Mouse (Mus musculus): Measurements from ENCODE around the gene Anp32b. TPM values are rescaled to one million over a fixed set of nuclear protein-coding genes. Genes with fewer than 3 reads are reported as not detected.
A peak's percentile ranks its signal among the peaks of the same experiment; 100 is the strongest.

Anp32b gene
- polyA plus RNA-seq, 1 experiment from 2014 or later = 196 TPM

DNA sequence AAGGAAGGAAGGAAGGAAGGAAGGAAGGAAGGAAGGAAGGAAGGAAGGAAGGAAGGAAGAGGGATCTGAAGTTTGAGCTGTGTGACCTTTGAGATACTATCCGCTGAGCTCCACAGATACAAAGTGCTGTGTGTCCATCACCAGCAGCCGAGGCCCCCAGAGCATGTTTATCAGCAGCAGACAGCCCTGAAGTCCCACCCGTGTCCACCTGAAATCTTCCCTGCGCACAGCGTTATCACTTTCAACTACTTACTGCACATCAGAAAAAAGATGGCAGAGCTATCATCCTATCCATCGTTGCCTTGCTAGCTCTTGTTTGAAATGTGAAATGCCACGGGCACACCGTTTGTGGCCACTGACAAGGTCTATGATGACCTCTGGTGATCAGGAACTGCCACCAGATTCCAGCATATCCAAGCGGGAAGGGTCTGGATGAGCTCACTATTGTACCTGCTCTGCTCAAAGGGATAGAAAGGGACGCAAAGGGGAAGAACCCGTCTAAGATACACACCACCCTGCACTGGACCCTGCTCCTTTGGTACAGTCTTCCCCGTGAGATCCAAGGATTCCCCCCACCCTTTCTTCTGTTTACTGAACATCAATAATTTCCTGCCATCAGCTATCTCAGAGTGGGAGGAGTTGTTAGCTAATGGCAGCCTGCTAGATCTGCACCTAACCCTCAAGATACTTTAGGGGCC is 18.2 kb upstream of the Anp32b start:
- ATAC-seq (ENCODE audit: low FRiP score, low read depth) = no peak
- Histone ChIP-seq H3K9ac (no peak overlapping the region), H3K9me3 (no peaks in the 10 kb centered on the region), H3K4me1 (no peaks in the 10 kb centered on the region), H3K36me3 (no peaks in the 10 kb centered on the region), H3K4me3 (no peak overlapping the region), H3K4me2 (replicated peaks) (no peak overlapping the region), H3K27me3 (replicated peaks) (no peaks in the 10 kb centered on the region), H3K27ac (no peak overlapping the region)
- 91% methylated on average over 12 of the region's 12 CpGs for WGBS

DNA sequence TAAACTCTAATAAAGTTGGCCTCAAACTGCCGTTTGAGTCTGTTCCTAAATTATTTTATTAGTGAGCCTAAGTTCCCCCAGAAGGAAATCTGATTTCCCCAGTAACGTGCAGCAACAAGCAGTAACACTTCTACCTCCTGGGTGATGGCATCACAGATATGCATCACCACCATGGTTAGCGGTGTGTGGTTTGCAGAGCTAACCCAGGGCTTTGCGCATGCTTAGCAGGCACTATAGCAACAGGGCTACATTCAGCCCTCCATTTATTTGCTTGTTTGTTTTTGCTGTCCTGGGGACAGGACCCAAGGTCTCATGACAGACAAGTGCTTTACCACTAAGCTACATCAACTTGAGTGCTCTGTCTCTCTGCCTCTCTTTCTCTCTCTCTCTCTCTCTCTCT is 8.2 kb upstream of the Anp32b start:
- H3K9ac ChIP-seq = no peak overlapping the region
- no peak overlapping the region for H3K4me3 ChIP-seq
- 70% methylated on average over 4 of the region's 4 CpGs for WGBS
- no peaks in the 10 kb centered on the region for H3K9me3 ChIP-seq
- no peak overlapping the region for H3K4me2 ChIP-seq (replicated peaks)
- no peak for ATAC-seq (ENCODE audit: low FRiP score, low read depth)
- no peak overlapping the region for H3K27ac ChIP-seq
- H3K27me3 ChIP-seq (replicated peaks) = no peaks in the 10 kb centered on the region
- no peaks in the 10 kb centered on the region for H3K36me3 ChIP-seq
- no peaks in the 10 kb centered on the region for H3K4me1 ChIP-seq

DNA sequence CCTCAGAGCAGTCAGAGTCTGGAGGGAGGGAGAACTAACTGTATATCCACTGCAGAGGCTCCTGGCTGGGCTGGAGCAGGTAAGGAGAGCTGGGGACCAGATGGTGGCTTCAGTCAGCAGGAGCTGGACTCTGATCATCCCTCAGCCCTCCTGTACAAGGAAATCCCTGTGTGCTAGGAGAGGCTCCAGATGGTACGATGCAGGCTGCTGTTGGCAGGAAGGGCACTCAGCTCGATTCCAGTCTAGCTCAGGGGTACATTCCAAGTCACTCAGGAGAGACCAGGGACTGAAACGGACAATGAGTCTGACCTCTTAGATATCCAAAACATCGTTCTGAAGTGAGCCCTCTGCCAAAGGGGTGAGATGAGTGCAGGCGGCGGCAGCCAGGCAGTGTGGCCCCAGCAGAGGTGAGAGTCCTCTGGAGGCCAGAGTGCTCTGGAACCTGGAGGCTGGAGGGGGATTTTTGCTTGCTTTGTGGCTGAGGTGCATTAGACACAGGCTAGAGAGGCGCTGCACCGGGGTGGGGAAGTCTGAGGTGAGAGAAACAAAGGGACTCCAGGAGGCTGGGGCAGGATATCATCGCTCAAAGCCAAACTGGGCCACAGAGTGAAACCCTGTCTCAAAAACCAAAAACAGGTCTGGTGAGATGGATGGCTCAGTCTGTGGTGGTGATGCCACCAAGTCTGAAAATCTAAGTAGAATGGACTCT is 5.3 kb upstream of the Anp32b start:
- no peak overlapping the region for H3K4me2 ChIP-seq (replicated peaks)
- H3K4me3 ChIP-seq = no peak overlapping the region
- ATAC-seq (ENCODE audit: low FRiP score, low read depth) = no peak
- WGBS = 64% methylated on average over 9 of the region's 9 CpGs
- peaks cover 9% of the 10 kb centered on the region for H3K4me1 ChIP-seq
- H3K27me3 ChIP-seq (replicated peaks) = no peaks in the 10 kb centered on the region
- H3K36me3 ChIP-seq = no peaks in the 10 kb centered on the region
- H3K9me3 ChIP-seq = no peaks in the 10 kb centered on the region
- H3K9ac ChIP-seq = no peak overlapping the region
- no peak overlapping the region for H3K27ac ChIP-seq

DNA sequence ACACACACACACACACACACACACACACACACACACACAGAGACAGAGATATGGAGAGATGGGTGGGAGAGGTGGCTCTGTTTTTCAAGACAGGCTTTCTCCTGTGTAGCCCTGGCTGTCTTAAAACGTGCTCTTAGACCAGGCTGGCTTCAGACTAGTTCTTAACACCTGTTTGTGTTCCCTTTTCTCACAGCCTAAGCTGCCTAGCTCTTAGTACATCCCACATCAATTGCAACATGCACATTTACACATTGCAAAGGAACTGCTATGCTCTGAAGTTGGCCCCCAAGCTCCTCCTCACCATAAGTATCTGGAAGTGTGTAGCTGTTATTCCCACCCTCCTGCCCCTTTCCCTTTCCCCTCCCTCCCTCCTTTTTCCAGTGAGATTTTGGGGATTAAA is 3.2 kb upstream of the Anp32b start:
- no peaks in the 10 kb centered on the region for H3K9me3 ChIP-seq
- no peak for ATAC-seq (ENCODE audit: low FRiP score, low read depth)
- no peak overlapping the region for H3K27ac ChIP-seq
- peaks cover 12% of the 10 kb centered on the region for H3K4me1 ChIP-seq
- no peak overlapping the region for H3K4me3 ChIP-seq
- no peak overlapping the region for H3K9ac ChIP-seq
- H3K4me2 ChIP-seq (replicated peaks) = no peak overlapping the region
- WGBS = 55% methylated on average over 1 of the region's 1 CpGs
- no peaks in the 10 kb centered on the region for H3K36me3 ChIP-seq
- no peaks in the 10 kb centered on the region for H3K27me3 ChIP-seq (replicated peaks)

DNA sequence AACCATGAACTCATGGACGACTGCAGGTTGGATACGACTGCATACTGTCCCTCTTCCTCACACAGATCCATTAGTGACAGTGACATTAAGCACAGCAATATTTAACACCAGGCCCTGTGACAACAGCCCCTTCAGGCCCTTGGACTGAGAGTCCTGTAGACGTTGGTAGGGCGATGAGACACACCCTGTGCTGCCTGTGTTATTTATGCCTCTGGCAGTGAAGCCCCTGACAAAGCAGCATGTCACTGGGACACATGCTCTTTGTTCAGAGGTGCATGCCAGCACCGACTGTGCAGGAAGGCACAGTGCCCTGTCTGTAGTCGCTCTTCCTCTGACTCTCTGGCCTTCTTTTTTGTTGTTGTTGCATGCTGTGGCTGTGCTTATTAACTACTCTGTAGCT is 1.8 kb upstream of the Anp32b start:
- WGBS = 26% methylated on average over 6 of the region's 6 CpGs
- Histone ChIP-seq H3K4me1 (peaks cover 22% of the 10 kb centered on the region), H3K9me3 (no peaks in the 10 kb centered on the region), H3K36me3 (no peaks in the 10 kb centered on the region), H3K27me3 (replicated peaks) (no peaks in the 10 kb centered on the region), H3K9ac (no peak overlapping the region), H3K27ac (no peak overlapping the region), H3K4me2 (replicated peaks) (no peak overlapping the region), H3K4me3 (no peak overlapping the region)
- ATAC-seq (ENCODE audit: low FRiP score, low read depth) = no peak

DNA sequence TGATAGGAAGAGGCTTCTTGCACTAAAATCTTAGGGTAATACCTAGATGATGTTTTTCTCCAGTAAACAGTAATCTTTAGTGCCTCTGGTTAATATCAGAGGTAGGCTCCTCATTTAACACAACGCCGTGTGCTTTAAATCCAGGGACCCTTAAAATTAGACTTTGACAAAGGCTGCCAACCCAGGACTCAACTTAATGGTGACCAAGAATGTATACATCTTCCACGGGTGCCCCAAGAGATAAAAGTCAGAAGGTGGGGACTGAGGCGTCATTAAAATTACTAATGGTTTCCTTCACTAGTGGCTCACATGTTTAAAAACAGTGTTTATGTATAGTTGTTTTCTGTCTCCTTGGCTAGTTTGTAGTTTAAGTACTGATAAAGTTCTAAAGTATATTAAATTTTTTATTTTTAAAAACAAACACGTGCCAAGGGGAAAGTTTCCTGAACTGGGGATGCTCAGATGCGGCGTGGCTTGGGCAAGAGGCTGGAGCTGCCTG is 633 bp upstream of the Anp32b start:
- H3K4me1 ChIP-seq = peaks cover 27% of the 10 kb centered on the region
- no peak for ATAC-seq (ENCODE audit: low FRiP score, low read depth)
- H3K4me3 ChIP-seq = peak overlapping the region; percentile 93
- H3K27ac ChIP-seq = 0 out of 2 replicates have a peak overlapping the region, but pooled peaks have one; percentile 26
- WGBS = 28% methylated on average over 7 of the region's 7 CpGs
- H3K27me3 ChIP-seq (replicated peaks) = no peaks in the 10 kb centered on the region
- no peaks in the 10 kb centered on the region for H3K9me3 ChIP-seq
- peak overlapping the region; percentile 97 for H3K9ac ChIP-seq
- no peaks in the 10 kb centered on the region for H3K36me3 ChIP-seq
- peak overlapping the region; percentile 88 for H3K4me2 ChIP-seq (replicated peaks)

DNA sequence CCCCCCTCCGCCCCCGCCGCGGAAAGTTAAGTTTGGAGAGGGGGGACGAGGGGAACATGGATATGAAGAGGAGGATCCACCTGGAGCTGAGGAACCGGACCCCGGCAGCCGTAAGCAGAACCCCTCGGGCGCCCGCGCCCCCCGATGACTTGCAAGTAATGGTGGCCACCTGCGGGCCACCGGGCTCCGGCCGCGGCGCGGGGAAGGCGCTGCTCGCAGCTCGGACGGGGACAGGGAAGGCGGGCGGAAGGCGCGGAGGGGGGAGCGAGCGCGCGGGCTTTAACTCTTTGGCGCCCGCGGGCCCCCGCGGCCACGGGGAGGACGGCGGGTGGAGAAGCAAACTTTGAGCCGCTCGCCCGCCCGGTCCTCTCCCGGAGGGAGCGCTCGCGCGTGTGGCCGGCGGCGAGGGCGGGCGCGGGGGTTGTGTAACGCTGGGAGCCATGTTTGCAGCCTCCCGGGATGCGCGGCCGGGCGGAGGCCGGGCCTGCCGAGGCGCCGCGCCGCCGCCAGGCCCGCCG is 597 bp downstream of the Anp32b start:
- Histone ChIP-seq H3K4me1 (peaks cover 27% of the 10 kb centered on the region), H3K4me3 (peak overlapping the region; percentile 93), H3K27me3 (replicated peaks) (no peaks in the 10 kb centered on the region), H3K36me3 (no peaks in the 10 kb centered on the region), H3K9ac (peak overlapping the region; percentile 97), H3K27ac (peak overlapping the region; percentile 96), H3K4me2 (replicated peaks) (peak overlapping the region; percentile 88), H3K9me3 (no peaks in the 10 kb centered on the region)
- peak; percentile 31 for ATAC-seq (ENCODE audit: low FRiP score, low read depth)
- under 1% methylated on average over 58 of the region's 70 CpGs for WGBS

DNA sequence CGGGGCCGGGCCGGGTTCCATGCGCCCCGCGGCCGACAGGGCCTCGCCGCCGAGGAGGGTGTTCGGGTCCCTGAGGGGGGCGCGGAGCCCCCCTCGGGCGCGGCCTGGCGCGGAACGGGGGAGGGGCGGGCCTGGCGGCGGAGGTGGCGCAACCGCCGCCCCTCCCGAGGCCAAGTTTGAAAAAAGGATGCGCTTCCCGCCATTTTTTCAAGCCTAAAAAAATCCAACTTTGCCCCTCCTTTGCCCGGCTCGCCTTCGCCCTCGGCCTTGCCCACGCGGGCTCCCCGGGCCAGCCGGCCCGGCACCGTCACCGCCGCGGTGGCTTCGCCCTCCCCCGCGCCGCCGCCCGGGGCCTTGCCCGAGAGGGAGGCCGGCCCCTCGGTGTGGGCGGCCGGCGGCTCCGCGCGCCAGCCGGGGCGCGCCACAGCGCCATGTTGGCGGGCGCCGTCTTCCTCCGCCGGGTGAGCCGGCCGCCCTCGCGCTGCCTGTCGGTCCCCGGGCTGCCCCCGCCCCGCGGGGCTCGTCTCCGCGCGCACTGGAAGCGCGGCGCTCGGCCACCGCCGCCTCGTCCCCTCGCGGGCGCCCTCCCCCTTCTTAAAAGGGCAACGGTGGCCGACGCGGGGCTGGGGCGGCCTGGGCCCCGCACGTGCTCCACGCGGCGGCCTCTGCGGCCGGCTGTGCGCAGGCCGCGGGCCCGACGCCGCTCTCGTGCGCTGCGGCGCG is 1.2 kb downstream of the Anp32b start:
- H3K4me1 ChIP-seq = peaks cover 27% of the 10 kb centered on the region
- H3K9ac ChIP-seq = peak overlapping the region; percentile 97
- no peaks in the 10 kb centered on the region for H3K36me3 ChIP-seq
- peak overlapping the region; percentile 88 for H3K4me2 ChIP-seq (replicated peaks)
- H3K27ac ChIP-seq = peak overlapping the region; percentile 96
- peak overlapping the region; percentile 93 for H3K4me3 ChIP-seq
- WGBS = 0% methylated on average over 84 of the region's 111 CpGs
- H3K27me3 ChIP-seq (replicated peaks) = no peaks in the 10 kb centered on the region
- no peaks in the 10 kb centered on the region for H3K9me3 ChIP-seq
- peak; percentile 25 for ATAC-seq (ENCODE audit: low FRiP score, low read depth)

DNA sequence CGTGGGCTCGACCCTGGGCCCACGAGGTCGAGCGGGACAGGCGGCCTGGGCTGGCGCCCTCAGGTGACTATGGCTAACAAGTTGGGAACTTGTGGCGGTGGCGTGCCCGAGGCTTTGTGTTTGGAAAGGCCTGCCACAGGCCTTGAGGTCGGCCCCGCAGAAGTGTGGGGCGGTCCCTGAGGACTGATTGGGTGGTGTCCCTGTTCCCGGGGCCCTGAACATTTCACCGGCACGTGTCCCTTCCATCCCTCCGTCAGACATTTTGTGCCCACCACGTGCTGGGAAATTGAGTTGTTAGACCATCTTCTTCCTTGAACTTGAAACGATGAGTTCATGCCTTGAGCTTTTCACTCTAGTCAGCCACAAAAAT is 1.8 kb downstream of the Anp32b start:
- Histone ChIP-seq H3K27ac (peak overlapping the region; percentile 96), H3K27me3 (replicated peaks) (no peaks in the 10 kb centered on the region), H3K9me3 (no peaks in the 10 kb centered on the region), H3K9ac (peak overlapping the region; percentile 97), H3K4me2 (replicated peaks) (peak overlapping the region; percentile 88), H3K36me3 (no peaks in the 10 kb centered on the region), H3K4me3 (peak overlapping the region; percentile 93), H3K4me1 (peaks cover 27% of the 10 kb centered on the region)
- under 1% methylated on average over 19 of the region's 19 CpGs for WGBS
- ATAC-seq (ENCODE audit: low FRiP score, low read depth) = no peak

DNA sequence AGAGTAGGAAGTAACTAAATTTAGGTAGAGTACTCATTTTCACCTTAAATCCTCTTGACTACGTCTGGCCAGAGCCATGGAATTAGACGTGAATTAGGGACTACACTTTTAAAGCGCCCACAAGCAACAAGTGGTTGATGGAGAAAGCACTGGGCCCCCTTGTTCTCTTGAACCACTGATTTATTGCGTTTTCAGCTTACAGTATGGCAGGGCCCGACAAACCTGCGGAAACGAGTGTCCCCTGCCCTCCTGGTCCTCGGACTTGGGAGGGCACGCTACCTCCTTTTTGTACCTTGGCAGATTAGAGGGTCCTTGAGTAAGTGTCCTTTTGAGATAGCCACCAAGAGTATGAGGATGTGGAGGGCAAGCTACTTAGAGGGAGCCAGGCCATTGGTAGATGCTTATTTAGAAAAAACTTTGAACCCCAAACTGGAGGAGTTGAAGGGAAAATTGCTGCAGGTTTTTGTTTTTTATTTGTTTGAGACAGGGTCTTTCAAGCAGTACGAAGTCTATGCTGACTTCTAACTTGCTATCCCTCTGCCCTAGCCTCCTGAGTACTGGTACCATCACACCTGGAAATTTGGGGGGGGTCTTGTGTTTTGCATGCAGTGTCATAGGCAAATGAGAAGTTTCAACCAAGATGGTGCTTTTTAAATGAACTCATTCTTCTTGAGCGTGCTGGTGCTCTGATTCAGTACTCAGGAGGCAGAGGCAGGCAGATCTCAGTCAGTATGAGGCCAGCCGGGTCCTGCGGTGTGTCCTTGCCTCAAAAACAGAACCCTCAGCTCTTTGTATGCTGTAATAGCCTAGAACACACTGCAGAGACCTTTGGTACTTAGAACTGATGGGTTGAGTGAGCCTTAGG is 2.4 kb downstream of the Anp32b start:
- Histone ChIP-seq H3K4me3 (peak overlapping the region; percentile 93), H3K9me3 (no peaks in the 10 kb centered on the region), H3K9ac (peak overlapping the region; percentile 97; the same call in 1 of the 2 replicates), H3K27ac (no peak overlapping the region), H3K36me3 (no peaks in the 10 kb centered on the region), H3K27me3 (replicated peaks) (no peaks in the 10 kb centered on the region), H3K4me1 (peaks cover 27% of the 10 kb centered on the region), H3K4me2 (replicated peaks) (peak overlapping the region; percentile 88)
- no peak for ATAC-seq (ENCODE audit: low FRiP score, low read depth)
- 35% methylated on average over 13 of the region's 13 CpGs for WGBS

DNA sequence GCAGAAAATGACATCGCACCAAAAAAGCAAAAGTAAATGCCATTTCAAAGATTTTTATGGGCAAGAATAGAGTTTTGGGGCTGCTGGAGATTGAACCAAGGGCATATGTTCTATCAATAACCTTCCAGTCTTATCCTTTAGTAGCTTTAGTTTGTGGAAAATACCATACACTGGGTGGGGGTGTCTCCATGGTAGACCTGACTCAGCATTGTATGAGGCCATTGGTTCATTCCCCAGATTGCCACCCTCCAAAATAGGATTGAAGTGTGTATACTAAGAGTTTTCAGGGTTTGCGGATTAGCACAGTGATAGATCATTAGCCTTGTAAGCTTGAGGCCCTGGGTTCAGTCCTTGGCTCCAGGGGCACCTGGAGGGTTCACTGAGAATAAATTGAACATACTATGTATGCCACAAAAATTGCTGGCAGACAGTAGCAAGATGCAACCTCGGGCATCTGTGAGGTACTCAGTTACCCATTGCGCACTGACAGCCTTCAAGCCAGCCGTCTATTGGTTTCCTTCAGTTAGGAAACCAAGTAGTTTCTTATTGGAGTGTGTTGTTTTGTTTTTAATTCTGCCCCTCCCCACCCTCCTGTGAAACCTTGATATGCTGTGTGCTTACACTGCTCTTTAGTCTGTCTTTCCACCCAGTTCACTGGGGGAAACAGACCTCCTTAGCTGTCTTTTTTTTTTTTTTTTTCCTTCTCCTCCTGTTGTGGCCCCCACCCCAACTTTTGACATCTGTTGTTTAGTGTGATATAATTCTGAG is 3.6 kb downstream of the Anp32b start:
- ATAC-seq (ENCODE audit: low FRiP score, low read depth) = no peak
- H3K4me1 ChIP-seq = peaks cover 20% of the 10 kb centered on the region
- no peaks in the 10 kb centered on the region for H3K36me3 ChIP-seq
- H3K27me3 ChIP-seq (replicated peaks) = no peaks in the 10 kb centered on the region
- H3K9me3 ChIP-seq = no peaks in the 10 kb centered on the region
- no peak overlapping the region for H3K9ac ChIP-seq
- peak overlapping the region; percentile 88; the same call in 1 of the 2 replicates for H3K4me2 ChIP-seq (replicated peaks)
- WGBS = 87% methylated on average over 5 of the region's 5 CpGs
- H3K4me3 ChIP-seq = no peak overlapping the region
- no peak overlapping the region for H3K27ac ChIP-seq

All from neural tube, embryonic 12.5 days (tissue).